26 mouse cellular contexts compared by ENCODE assay signal in the genomic region with DNA sequence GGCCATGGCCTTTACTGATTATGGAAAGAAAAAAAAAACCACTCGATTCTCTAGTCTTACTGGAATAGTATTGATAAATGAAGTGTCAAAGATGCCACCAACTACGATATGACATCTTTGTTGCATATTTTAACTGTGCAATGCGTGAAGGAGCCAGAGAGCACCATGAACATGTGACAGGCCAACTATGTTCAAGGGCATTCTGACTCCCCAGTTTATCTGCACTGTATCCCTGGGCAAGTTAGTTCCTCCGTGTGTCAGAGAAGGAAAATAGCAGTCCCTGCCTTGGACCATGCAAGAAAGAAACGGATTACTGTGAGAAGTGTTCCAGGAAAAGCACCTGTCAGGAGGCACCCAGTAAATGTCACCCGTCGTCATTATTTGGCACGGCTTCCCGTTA.
DNase-seq lines count a peak whose midpoint lies in the region; ATAC-seq lines count a peak whose summit lies in the region.
"Had no signal": no experiment of that assay in that cellular context is flagged by ENCODE, and none has a peak within 500 bp of the region (broad histone marks: within the 10 kb centered on the region; RNA-seq: fewer than 3 reads in every experiment).

No protein-coding gene starts in this region.

- no peak overlapping the region for H3K9ac ChIP-seq in heart, embryonic 12.5 days
- H3K9ac ChIP-seq in heart, embryonic 15.5 days, result no peak overlapping the region
- H3K9ac ChIP-seq: embryonic facial prominence, embryonic 13.5 days; forebrain, embryonic 12.5 days; forebrain, embryonic 15.5 days; hindbrain, embryonic 14.5 days had no signal

- H3K27ac ChIP-seq in heart, embryonic 12.5 days (ENCODE audit: poor library complexity, severe bottlenecking), result peak overlapping the region; percentile 73
- H3K27ac ChIP-seq in heart, embryonic 15.5 days, result peak overlapping the region; percentile 45
- H3K27ac ChIP-seq: embryonic facial prominence, embryonic 10.5 days; embryonic facial prominence, embryonic 13.5 days; forebrain, embryonic 12.5 days; forebrain, embryonic 15.5 days; hindbrain, embryonic 14.5 days; hindbrain, postnatal 0 days had no signal

- H3K36me3 ChIP-seq in heart, embryonic 12.5 days, result peaks cover 35% of the 10 kb centered on the region
- H3K36me3 ChIP-seq in heart, embryonic 15.5 days, result peaks cover 16% of the 10 kb centered on the region; the same call in 1 of the 2 replicates
- H3K36me3 ChIP-seq: forebrain, embryonic 15.5 days had no signal

- WGBS in heart, embryonic 12.5 days, result 56% methylated on average over 9 of the region's 9 CpGs
- 50% methylated on average over 9 of the region's 9 CpGs for WGBS in heart, embryonic 15.5 days

- H3K4me1 ChIP-seq in heart, embryonic 12.5 days (replicated peaks), result peaks cover 52% of the 10 kb centered on the region
- peaks cover 50% of the 10 kb centered on the region for H3K4me1 ChIP-seq in heart, embryonic 15.5 days (replicated peaks)
- H3K4me1 ChIP-seq: embryonic facial prominence, embryonic 10.5 days; embryonic facial prominence, embryonic 13.5 days; forebrain, embryonic 12.5 days; forebrain, embryonic 15.5 days had no signal

- peaks cover 11% of the 10 kb centered on the region for H3K9me3 ChIP-seq in heart, embryonic 12.5 days (replicated peaks)
- no peaks in the 10 kb centered on the region for H3K9me3 ChIP-seq in heart, embryonic 15.5 days (replicated peaks)
- H3K9me3 ChIP-seq: forebrain, embryonic 12.5 days; forebrain, embryonic 15.5 days had no signal

- H3K27me3 ChIP-seq in heart, embryonic 12.5 days (replicated peaks), result no peaks in the 10 kb centered on the region
- no peaks in the 10 kb centered on the region for H3K27me3 ChIP-seq in heart, embryonic 15.5 days
- H3K27me3 ChIP-seq: embryonic facial prominence, embryonic 13.5 days; forebrain, embryonic 12.5 days; forebrain, embryonic 15.5 days had no signal

- no peak overlapping the region for H3K4me2 ChIP-seq in heart, embryonic 12.5 days
- no peak overlapping the region for H3K4me2 ChIP-seq in heart, embryonic 15.5 days
- H3K4me2 ChIP-seq: embryonic facial prominence, embryonic 13.5 days; forebrain, embryonic 12.5 days; forebrain, embryonic 15.5 days; hindbrain, embryonic 14.5 days had no signal

- no peak for ATAC-seq in heart, embryonic 12.5 days (ENCODE audit: insufficient number of reproducible peaks, low FRiP score)
- 0 out of 2 replicates have a peak, but pooled peaks have one; percentile 54 for ATAC-seq in heart, embryonic 15.5 days (replicated peaks; ENCODE audit: insufficient number of reproducible peaks, insufficient read depth, low FRiP score, low read depth)
- ATAC-seq in megakaryocyte progenitor cell, adult 5-6 weeks (replicated peaks; ENCODE audit: poor library complexity), result peak; percentile 16
- ATAC-seq: CD4-positive, CD25-positive, alpha-beta regulatory T cell, adult 4 months; forebrain, embryonic 15.5 days; hindbrain, postnatal 0 days; intestine, postnatal 0 days had no signal

- H3K4me3 ChIP-seq in heart, embryonic 12.5 days, result no peak overlapping the region
- H3K4me3 ChIP-seq in heart, embryonic 15.5 days, result no peak overlapping the region
- H3K4me3 ChIP-seq: embryonic facial prominence, embryonic 10.5 days; embryonic facial prominence, embryonic 13.5 days; erythroblast, embryonic 14.5 days; forebrain, embryonic 12.5 days; forebrain, embryonic 15.5 days had no signal

- DNase-seq in heart, adult 9 months (ENCODE audit: low spot score in 2 of 2), result no peak
- no peak for DNase-seq in heart, adult 8-10 months (ENCODE audit: low spot score)
- DNase-seq in induced T-regulatory cell, adult 2 months (ENCODE audit: low read depth), result peak; percentile 34
- no peak for DNase-seq in urinary bladder, postnatal 36 days (ENCODE audit: low spot score in 2 of 2)
- DNase-seq: adrenal gland, adult 2 months; adrenal gland, postnatal 14 days; cerebellum, adult 11 months; cerebellum, adult 2 months; cerebellum, adult 9-11 months; cerebellum, postnatal 25 days; embryo, embryonic 11 days; gastrocnemius, postnatal 25 days; heart, postnatal 36 days; kidney, adult 2 months had no signal
